Mouse (Mus musculus): ENCODE results near the gene Gemin4.

- no peak for TF ChIP-seq POLR2A (IDR thresholded peaks at IDR 0.05; ENCODE audit: low read depth, low read length)
- no peak for TF ChIP-seq CTCF (IDR thresholded peaks at IDR 0.05; ENCODE audit: borderline replicate concordance, insufficient read depth, low read length)
Observed at GRCm38 (mm10) chr11:76213841-76214240, 3.6 kb downstream of the Gemin4 start.

All from embryonic fibroblast, embryonic 13.5 days (primary cell).